Mouse (Mus musculus) Patski (cell line): ENCODE data around the gene Gatad2b. TPM values are rescaled to one million over a fixed set of nuclear protein-coding genes. Genes with fewer than 3 reads are reported as not detected.

Source experiments
- ATAC-seq: fragments of 100-300 bp; one replicate; pipeline ENCODE4 v1.8.0; 2021
- CTCF ChIA-PET: fragments of 350-600 bp; sonication (Branson Sonifier 250); formaldehyde crosslinking; loops from one replicate; lab custom pipeline; 2022; ENCODE audit warnings: inconsistent platforms; lab: Charles Lee
- POLR2A ChIA-PET: fragments of 350-600 bp; sonication (Branson Sonifier 250); formaldehyde crosslinking; loops from one replicate; lab custom pipeline; 2022; ENCODE audit warnings: antibody characterized with exemption, inconsistent platforms; lab: Charles Lee
- DNase-seq: peaks from one replicate; pipeline ENCODE4 v3.0.0-alpha.2; 2011; ENCODE audit warnings: low read depth, low spot score
- H3K27me3 ChIP-seq: fragments of 371-371 bp; one replicate; pipeline ENCODE4 v1.5.1; 2021
- CTCF ChIP-seq: fragments of 100-300 bp; IDR thresholded peaks from one replicate; pipeline ENCODE4 v1.5.1; 2021
- in situ Hi-C: fragments of 300-500 bp; cut with MboI; formaldehyde crosslinking; loops from 3 replicates; pipeline ENCODE4 v1.11.1; 2018; ENCODE audit warnings: low pct_unique_long_range_greater_than_20kb, mixed read lengths
- polyA plus RNA-seq: library from polyadenylated mRNA; unstranded; gene quantifications from one replicate; pipeline ENCODE4 v1.2.3, GENCODE M21; 2021

Gatad2b gene
- polyA plus RNA-seq, 1 experiment from 2014 or later: 40.8 TPM

DNA sequence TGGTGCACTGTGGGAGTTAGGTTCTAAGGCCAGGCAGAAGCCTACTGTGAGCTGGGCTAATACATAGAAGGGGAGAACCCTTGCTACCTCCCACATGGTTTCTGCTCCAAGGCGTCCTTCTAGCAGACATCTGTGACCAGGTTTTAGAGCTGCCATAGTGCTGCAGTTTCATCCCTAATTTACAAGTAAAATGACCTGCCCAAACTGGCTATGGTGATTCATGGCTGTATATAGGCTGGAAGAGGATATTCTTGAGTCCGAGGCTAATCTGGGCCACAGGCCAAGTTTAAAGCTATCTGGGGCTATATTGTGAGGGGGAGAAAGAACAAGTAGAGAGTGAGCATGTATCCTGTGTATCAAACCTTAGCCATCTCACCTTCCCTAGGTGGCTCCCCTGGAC is 76.1 kb downstream of the Gatad2b start:
- ChIA-PET POLR2A (no interaction called here), CTCF (interaction anchor here (1.0 to 1.2 kb wide), 2 partner anchors 38 to 154 kb away, joined by 3 read pairs; no protein-coding TSS in a partner anchor)
- TF ChIP-seq CTCF: no peak
- DNase-seq (no peak), ATAC-seq (no peak)
- in situ Hi-C loops: no loop called here
- no peaks in the 10 kb centered on the region for H3K27me3 ChIP-seq

DNA sequence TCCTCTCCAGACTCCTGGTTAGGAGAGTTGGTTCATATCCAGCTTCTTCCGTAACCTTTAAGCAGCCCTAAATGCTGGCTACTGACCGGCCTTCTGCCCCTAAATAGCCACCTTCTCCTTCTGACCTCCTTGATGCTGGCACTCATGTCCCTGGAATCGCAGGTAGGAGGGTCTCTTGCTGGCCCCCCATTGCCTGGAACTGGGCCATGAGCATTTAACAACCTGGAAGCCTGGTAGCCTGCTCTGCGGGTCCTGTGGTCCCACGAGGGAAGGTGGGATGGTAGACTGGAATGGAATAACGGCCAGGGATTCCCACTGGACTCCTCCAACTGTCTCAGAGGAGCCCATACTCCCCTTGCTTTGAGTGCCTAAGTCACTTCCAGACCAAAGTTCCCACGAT is 78.9 kb downstream of the Gatad2b start:
- H3K27me3 ChIP-seq: no peaks in the 10 kb centered on the region
- ChIA-PET CTCF (interaction anchor here (2.5 kb wide), 1 partner anchor 12 kb away, joined by 6 read pairs; no protein-coding TSS in a partner anchor), POLR2A (interaction anchor here (1.0 kb wide), 1 partner anchor 158 kb away, joined by 4 read pairs; the partner anchor contains the start of genes Rab13 and Rps27)
- DNase-seq (no peak), ATAC-seq (no peak)
- in situ Hi-C loops: loop anchor here (5.0 kb wide), 1 partner anchor 150 kb away; no protein-coding TSS in a partner anchor
- no peak for TF ChIP-seq CTCF

DNA sequence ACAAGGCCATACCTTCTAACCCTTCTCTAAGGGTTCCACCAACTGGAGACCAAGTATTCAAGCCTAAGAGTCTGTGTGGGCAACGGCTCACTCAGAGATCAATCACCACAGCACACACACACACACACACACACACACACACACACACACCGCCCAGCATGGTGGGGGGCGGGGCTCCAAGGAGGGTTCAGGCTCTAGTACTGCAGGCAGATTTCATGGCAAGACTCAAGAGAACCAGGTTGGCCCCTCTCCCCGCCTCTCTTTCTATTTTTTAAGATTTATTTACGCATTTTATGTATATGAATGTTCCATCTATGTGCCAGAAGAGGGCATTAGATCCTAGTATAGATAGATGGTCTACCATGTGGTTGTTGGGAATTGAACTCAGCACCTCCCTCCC is 79.8 kb downstream of the Gatad2b start:
- ATAC-seq: no peak
- no peak for TF ChIP-seq CTCF
- in situ Hi-C loops: loop anchor here (5.0 kb wide), 1 partner anchor 151 kb away; no protein-coding TSS in a partner anchor
- POLR2A ChIA-PET: interaction anchor here (1.5 kb wide), 1 partner anchor 81 kb away, joined by 3 read pairs; no protein-coding TSS in a partner anchor
- CTCF ChIA-PET: interaction anchor here (0.6 to 2.6 kb wide), 24 partner anchors 8 to 168 kb away, joined by 3 to 13 read pairs (median 5); partner anchors contain the start of genes Dennd4b, Rab13, Rps27 and Slc27a3
- no peak for DNase-seq
- H3K27me3 ChIP-seq: no peaks in the 10 kb centered on the region

DNA sequence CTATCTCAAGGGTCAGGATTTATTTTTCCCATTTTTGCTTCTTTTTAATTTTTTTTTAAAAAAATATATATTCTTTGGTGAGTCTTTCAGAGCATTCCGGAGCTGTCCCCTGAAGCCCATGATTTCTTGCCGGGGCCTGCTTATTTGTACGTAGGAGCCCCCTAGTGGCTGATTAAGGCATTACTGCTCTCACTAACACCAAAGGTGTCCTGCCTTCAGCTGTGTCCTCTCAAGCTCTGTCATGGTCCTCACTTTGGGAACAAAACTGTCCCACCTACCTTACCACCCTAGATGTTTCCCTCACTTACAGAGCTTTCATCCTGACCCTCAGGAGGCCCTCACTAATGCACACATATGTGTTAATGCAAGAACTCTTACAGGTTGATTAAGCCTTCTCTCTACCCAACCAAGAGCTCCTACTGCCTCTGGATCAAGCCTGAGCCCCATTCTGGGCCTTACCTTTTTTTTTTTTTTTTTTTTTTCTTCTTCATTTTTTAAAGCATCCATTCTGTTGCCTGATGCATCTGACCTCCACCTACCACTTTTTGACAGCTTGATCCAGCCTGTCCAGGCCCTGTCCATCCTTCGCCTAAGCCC is 80.6 kb downstream of the Gatad2b start:
- no peak for TF ChIP-seq CTCF
- no peaks in the 10 kb centered on the region for H3K27me3 ChIP-seq
- ATAC-seq (peak; percentile 63), DNase-seq (peak; percentile 53)
- ChIA-PET POLR2A (interaction anchor here (0.6 to 1.5 kb wide), 5 partner anchors 9 to 173 kb away, joined by 3 to 5 read pairs (median 4); no protein-coding TSS in a partner anchor), CTCF (interaction anchor here (0.6 to 2.6 kb wide), 34 partner anchors 8 to 298 kb away, joined by 3 to 13 read pairs (median 4); partner anchors contain the start of genes Dennd4b, Rab13, Rps27 and Slc27a3)
- in situ Hi-C loops: loop anchor here (5.0 kb wide), 1 partner anchor 151 kb away; no protein-coding TSS in a partner anchor

DNA sequence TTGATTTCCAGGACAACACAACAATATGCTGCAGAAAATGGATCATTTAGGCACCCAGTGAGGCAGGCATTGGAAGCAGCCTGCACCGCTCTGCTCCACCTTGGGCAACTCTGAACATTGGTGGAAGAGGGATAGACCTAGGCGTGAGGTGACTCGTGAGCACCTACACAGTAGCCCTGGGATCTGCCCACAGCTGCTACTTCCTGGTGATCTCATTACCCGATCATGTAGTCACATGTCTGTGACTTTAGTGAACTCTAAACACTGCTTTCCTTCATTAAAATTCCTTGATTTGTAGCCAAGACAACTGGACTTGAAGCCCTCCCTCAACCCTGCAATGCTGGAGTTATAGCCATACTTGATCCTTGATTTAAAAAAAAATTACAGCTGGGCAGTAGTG is 81.4 kb downstream of the Gatad2b start:
- peak; percentile 70 for ATAC-seq
- TF ChIP-seq CTCF: no peak
- in situ Hi-C loops: loop anchor here (5.0 kb wide), 1 partner anchor 152 kb away; no protein-coding TSS in a partner anchor
- CTCF ChIA-PET: interaction anchor here (0.9 to 2.6 kb wide), 13 partner anchors 9 to 154 kb away, joined by 3 to 13 read pairs (median 6); partner anchors contain the start of genes Dennd4b and Slc27a3
- no peaks in the 10 kb centered on the region for H3K27me3 ChIP-seq
- POLR2A ChIA-PET: interaction anchor here (0.6 to 1.5 kb wide), 4 partner anchors 9 to 174 kb away, joined by 3 to 6 read pairs (median 4); no protein-coding TSS in a partner anchor
- DNase-seq: peak; percentile 41

DNA sequence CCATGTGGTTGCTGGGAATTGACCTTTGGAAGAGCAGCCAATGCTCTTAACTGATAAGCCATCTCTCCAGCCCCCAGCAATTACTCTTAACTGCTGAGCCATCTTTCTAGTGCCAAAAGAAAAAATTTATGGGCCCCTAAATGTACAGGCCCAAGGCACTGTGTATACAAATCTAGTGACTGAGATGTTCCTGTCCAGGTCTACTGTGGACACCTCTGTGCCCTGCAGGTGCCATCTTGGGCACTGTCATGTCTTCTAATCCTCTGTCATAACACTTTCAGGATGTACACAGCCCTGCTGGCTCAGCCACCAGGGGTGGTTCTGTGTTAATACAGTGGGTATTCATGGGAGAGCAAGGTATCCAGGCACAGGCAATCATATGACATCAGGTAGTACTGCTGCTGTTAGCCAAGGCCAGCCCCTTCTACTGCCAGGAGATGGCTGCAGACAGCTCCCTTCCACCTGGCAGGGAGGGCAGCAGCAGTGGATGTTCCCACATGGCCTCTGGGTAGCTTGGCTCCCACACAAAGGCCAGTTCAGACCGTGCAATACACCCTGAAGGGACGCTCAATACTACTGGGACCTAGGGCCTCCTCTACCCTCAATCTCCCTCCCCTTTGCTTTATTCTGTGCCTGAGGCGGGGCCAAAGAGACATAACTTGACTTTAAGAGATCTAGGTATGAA is 82.7 kb downstream of the Gatad2b start:
- ATAC-seq: no peak

DNA sequence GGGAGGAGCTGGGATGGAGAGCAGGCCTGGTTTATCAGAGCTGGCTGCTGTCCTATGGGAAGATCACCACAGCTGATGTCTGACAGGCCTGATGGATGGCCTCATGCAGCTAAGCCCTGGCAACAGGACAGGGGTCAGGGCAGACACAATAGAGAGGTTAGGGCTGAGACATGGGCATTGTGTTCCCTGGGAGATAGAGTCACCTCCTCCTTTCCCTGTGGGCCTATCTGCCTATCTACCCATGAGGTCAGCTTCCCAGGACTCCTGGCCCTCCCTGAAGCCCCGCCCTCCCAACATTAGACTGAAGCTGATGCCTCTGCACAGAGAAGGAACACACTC is 83.2 kb downstream of the Gatad2b start:
- ChIA-PET CTCF (interaction anchor here (1.1 to 1.4 kb wide), 4 partner anchors 15 to 154 kb away, joined by 3 to 5 read pairs (median 4); no protein-coding TSS in a partner anchor), POLR2A (no interaction called here)
- no peak for ATAC-seq
- no peak for TF ChIP-seq CTCF
- in situ Hi-C loops: no loop called here
- no peak for DNase-seq
- no peaks in the 10 kb centered on the region for H3K27me3 ChIP-seq

More for the DNA sequence above, 82.7 kb downstream of the Gatad2b start:
- POLR2A ChIA-PET: interaction anchor here (0.9 kb wide), 1 partner anchor 10 kb away, joined by 6 read pairs; no protein-coding TSS in a partner anchor
- DNase-seq: no peak
- TF ChIP-seq CTCF: no peak
- CTCF ChIA-PET: interaction anchor here (1.1 to 2.6 kb wide), 4 partner anchors 17 to 154 kb away, joined by 3 to 12 read pairs (median 4); no protein-coding TSS in a partner anchor
- H3K27me3 ChIP-seq: no peaks in the 10 kb centered on the region
- in situ Hi-C loops: no loop called here

DNA sequence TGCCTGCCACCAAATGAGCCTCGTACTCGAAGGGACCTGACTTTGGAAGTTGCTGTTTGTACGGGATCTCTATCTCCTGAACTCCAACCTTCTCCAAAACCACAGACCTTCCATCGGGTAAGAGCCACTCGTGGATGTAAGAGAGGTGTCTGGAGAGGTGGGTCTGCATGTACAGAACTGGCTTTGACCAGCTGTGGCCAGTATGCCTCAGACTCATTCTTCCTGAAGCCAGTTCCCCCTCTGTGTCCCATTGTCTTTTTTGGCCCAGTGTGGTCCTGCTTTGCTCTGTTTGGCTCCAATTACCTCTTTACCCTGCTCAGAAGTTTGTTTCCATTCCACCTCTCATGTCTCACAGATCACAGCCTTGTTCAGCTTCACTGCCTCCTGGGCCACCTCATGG is 85.5 kb downstream of the Gatad2b start:
- POLR2A ChIA-PET: no interaction called here
- no peak for TF ChIP-seq CTCF
- CTCF ChIA-PET: interaction anchor here (1.3 to 2.2 kb wide), 3 partner anchors 13 to 111 kb away, joined by 3 to 4 read pairs (median 3); no protein-coding TSS in a partner anchor
- ATAC-seq (no peak), DNase-seq (no peak)
- no peaks in the 10 kb centered on the region for H3K27me3 ChIP-seq
- in situ Hi-C loops: no loop called here

DNA sequence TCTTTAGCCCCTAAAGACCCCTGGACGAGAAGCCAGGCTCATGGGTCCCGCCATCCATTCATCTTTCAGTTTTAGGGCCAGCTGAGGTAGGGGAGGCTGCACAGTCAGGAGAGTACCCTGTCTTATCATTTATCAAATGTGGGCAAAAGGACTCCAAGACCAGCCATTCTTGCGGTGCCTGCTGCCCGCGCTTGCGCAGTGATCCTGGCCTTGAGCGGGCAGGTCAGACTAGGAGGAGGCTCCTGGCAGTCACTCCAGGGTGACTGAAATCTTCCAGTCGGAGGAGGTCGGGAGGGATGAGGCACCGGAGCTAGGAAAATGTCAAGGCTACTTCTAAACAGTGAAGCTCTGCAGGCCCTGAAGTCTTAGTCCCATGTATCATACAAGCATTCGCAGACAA is 88.7 kb downstream of the Gatad2b start:
- in situ Hi-C loops: no loop called here
- no peak for TF ChIP-seq CTCF
- POLR2A ChIA-PET: no interaction called here
- H3K27me3 ChIP-seq: no peaks in the 10 kb centered on the region
- DNase-seq (no peak), ATAC-seq (no peak)
- CTCF ChIA-PET: interaction anchor here (1.9 kb wide), 1 partner anchor 10 kb away, joined by 4 read pairs; no protein-coding TSS in a partner anchor

DNA sequence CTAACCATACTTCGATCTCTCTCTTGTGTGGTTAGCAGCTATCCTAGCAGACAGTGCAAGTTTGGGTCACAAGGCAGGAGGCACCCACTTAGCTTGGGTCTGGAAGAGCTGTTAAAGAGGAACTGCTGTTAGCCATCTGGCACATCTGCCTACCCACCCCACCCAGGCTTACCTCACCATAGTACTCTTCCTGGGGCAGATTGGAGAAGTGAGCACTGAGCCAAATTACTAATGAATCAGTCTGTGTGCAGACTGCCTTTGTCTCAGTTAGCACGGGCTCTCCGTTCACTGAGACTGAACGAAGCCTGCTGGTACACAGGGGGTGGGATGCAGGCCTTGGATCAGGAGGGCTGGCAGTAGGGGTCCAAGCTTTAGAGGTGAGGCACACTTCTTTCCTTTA is 90.7 kb downstream of the Gatad2b start:
- DNase-seq (no peak), ATAC-seq (no peak)

More for the DNA sequence above, 90.7 kb downstream of the Gatad2b start:
- in situ Hi-C loops: no loop called here
- ChIA-PET CTCF (interaction anchor here (1.2 to 3.7 kb wide), 3 partner anchors 10 to 29 kb away, joined by 3 to 12 read pairs (median 4); no protein-coding TSS in a partner anchor), POLR2A (no interaction called here)
- no peaks in the 10 kb centered on the region for H3K27me3 ChIP-seq
- TF ChIP-seq CTCF: no peak
